Mouse (Mus musculus): ENCODE measurements around the gene Usp20. TPM values are rescaled to one million over a fixed set of nuclear protein-coding genes. Genes with fewer than 3 reads are reported as not detected.

The Usp20 gene
- polyA plus RNA-seq, 1 experiment from 2014 or later: 4.7 TPM

DNA sequence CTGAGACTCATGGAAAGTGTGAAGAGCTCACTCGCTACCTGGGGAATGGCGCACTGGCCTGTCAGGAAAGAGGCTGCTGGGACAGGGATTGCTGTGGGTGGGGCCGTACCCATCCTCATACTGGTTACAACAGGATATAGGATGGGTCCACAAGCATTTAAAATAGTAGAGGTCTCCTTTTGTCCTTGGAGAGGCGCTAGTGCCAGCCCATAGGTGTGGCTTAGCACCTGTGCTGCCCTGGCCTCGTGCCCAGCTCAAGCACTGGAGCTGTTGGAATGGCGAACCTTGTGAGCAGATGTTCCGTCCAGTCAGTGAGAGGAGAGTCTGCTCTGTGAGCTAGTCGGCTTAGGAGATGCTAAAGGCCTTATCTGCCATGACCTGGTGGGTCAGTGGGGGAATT, 36.9 kb downstream of the Usp20 start:
- Histone ChIP-seq H3K36me3 (peaks cover 30% of the 10 kb centered on the region), H3K27ac (no peak overlapping the region), H3K9ac (no peak overlapping the region), H3K4me2 (no peak overlapping the region), H3K9me3 (replicated peaks) (no peaks in the 10 kb centered on the region), H3K4me3 (replicated peaks) (no peak overlapping the region), H3K4me1 (replicated peaks) (peaks cover 7% of the 10 kb centered on the region; the same call in 1 of the 2 replicates), H3K27me3 (no peaks in the 10 kb centered on the region)
- no peak for DNase-seq
- 78% methylated on average over 8 of the region's 8 CpGs for WGBS (ENCODE audit: insufficient replicate concordance)
- no peak for ATAC-seq (ENCODE audit: low read depth)

DNA sequence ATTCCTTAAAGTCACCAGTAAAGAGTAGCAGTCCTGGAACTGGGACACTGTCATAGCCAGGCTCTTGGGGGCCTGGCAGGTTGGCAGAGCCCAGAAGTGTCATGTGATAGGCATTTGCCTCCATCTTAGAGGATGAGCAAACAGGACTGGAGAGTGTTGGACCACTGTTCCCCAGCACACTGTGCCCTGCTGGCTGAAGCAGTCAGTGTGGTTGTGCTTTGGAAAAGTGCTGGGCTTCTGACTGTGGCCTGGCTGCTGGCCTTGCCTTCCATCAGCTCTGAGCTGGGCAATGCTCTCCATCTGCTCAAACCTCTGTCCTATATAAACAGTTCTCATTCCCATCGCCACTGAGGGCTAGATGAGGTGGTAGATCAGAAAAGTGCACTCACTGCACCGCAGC, 38.1 kb downstream of the Usp20 start:
- no peak overlapping the region for H3K4me3 ChIP-seq (replicated peaks)
- 84% methylated on average over 2 of the region's 2 CpGs for WGBS (ENCODE audit: insufficient replicate concordance)
- H3K9me3 ChIP-seq (replicated peaks): no peaks in the 10 kb centered on the region
- H3K4me2 ChIP-seq: no peak overlapping the region
- H3K36me3 ChIP-seq: peaks cover 30% of the 10 kb centered on the region
- DNase-seq (no peak), ATAC-seq (ENCODE audit: low read depth) (no peak)
- peaks cover 9% of the 10 kb centered on the region; the same call in 1 of the 2 replicates for H3K4me1 ChIP-seq (replicated peaks)
- H3K9ac ChIP-seq: no peak overlapping the region
- no peaks in the 10 kb centered on the region for H3K27me3 ChIP-seq
- H3K27ac ChIP-seq: no peak overlapping the region

DNA sequence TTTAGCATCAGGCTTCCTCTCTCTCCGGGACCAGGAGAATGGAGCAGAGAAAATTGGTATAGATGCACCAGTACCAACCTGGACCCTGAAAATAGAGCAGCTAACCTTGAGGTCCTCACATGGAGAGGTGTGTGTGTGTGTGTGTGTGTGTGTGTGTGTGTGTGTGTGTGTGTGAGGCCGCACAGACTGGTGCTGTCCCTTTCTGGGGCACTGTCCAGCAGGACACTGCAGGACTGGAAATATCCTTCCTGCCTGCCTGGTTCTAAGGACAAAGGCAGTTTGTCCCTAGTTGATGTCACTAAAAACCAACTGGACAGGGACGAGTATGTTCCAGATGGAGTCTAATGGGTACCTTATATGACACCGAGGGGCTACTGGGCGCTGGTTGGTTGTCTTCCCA, 41.9 kb downstream of the Usp20 start:
- Histone ChIP-seq H3K4me2 (no peak overlapping the region), H3K4me1 (replicated peaks) (peaks cover 13% of the 10 kb centered on the region; the same call in 1 of the 2 replicates), H3K36me3 (peaks cover 26% of the 10 kb centered on the region), H3K9ac (no peak overlapping the region), H3K27ac (no peak overlapping the region), H3K9me3 (replicated peaks) (no peaks in the 10 kb centered on the region), H3K27me3 (no peaks in the 10 kb centered on the region), H3K4me3 (replicated peaks) (no peak overlapping the region)
- WGBS (ENCODE audit: insufficient replicate concordance): 50% methylated on average over 5 of the region's 5 CpGs
- DNase-seq (no peak), ATAC-seq (ENCODE audit: low read depth) (no peak)

- H3K36me3 ChIP-seq: peaks cover 26% of the 10 kb centered on the region
- H3K27ac ChIP-seq: no peak overlapping the region; the same call in 1 of the 2 replicates
- no peaks in the 10 kb centered on the region for H3K27me3 ChIP-seq
- H3K9ac ChIP-seq: no peak overlapping the region
- no peak overlapping the region for H3K4me2 ChIP-seq
- ATAC-seq (ENCODE audit: low read depth) (0 out of 2 replicates have a peak, but pooled peaks have one; percentile 42), DNase-seq (peak; percentile 33)
- no peak overlapping the region for H3K4me3 ChIP-seq (replicated peaks)
- WGBS (ENCODE audit: insufficient replicate concordance): 23% methylated on average over 5 of the region's 5 CpGs
- H3K9me3 ChIP-seq (replicated peaks): no peaks in the 10 kb centered on the region
- H3K4me1 ChIP-seq (replicated peaks): peaks cover 13% of the 10 kb centered on the region
Measured at GRCm38 (mm10) chr2:31024618-31025370, 42.7 kb downstream of the Usp20 start.

DNA sequence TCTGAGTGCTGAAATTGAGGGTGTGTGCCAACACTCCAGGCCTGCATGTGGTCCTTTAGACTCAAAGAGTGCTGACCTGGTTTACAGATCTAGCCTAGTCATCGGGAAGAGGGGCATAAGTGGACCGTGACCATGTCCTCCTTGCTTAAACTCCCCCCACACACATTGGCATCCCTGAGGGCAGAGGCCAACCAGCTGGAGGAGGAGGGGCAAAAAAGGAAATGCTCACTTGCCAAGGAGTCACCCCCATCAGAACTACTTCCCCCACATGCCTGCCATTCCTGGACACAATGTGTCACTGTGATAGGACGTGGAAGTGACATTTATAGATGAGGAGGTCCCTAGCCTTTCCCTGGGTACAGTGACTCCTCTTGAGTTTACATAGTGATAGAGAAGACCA, 43.4 kb downstream of the Usp20 start:
- H3K4me2 ChIP-seq: no peak overlapping the region
- H3K27me3 ChIP-seq: no peaks in the 10 kb centered on the region
- H3K4me1 ChIP-seq (replicated peaks): peaks cover 18% of the 10 kb centered on the region
- no peak overlapping the region for H3K4me3 ChIP-seq (replicated peaks)
- H3K9ac ChIP-seq: no peak overlapping the region
- WGBS (ENCODE audit: insufficient replicate concordance): 59% methylated on average over 3 of the region's 3 CpGs
- ATAC-seq (ENCODE audit: low read depth): no peak
- H3K27ac ChIP-seq: no peak overlapping the region; the same call in 1 of the 2 replicates
- peaks cover 28% of the 10 kb centered on the region for H3K36me3 ChIP-seq
- H3K9me3 ChIP-seq (replicated peaks): no peaks in the 10 kb centered on the region
- no peak for DNase-seq

- H3K9ac ChIP-seq: no peak overlapping the region
- no peak overlapping the region for H3K4me3 ChIP-seq (replicated peaks)
- WGBS (ENCODE audit: insufficient replicate concordance): 62% methylated on average over 8 of the region's 8 CpGs
- H3K27me3 ChIP-seq: no peaks in the 10 kb centered on the region
- DNase-seq: no peak
- peaks cover 11% of the 10 kb centered on the region for H3K4me1 ChIP-seq (replicated peaks)
- ATAC-seq (ENCODE audit: low read depth): no peak
- H3K4me2 ChIP-seq: no peak overlapping the region
- no peaks in the 10 kb centered on the region for H3K9me3 ChIP-seq (replicated peaks)
- no peak overlapping the region for H3K27ac ChIP-seq
- peaks cover 25% of the 10 kb centered on the region for H3K36me3 ChIP-seq
Measured at GRCm38 (mm10) chr2:31026642-31027041, 44.6 kb downstream of the Usp20 start.

- Histone ChIP-seq H3K9ac (no peak overlapping the region), H3K9me3 (replicated peaks) (no peaks in the 10 kb centered on the region), H3K4me3 (replicated peaks) (no peak overlapping the region), H3K4me2 (no peak overlapping the region), H3K4me1 (replicated peaks) (peaks cover 7% of the 10 kb centered on the region; the same call in 1 of the 2 replicates), H3K27me3 (no peaks in the 10 kb centered on the region), H3K27ac (no peak overlapping the region), H3K36me3 (peaks cover 67% of the 10 kb centered on the region)
- 87% methylated on average over 7 of the region's 7 CpGs for WGBS (ENCODE audit: insufficient replicate concordance)
- ATAC-seq (ENCODE audit: low read depth) (no peak), DNase-seq (no peak)
Measured at GRCm38 (mm10) chr2:31031972-31032371, 49.9 kb downstream of the Usp20 start.

- Histone ChIP-seq H3K4me3 (replicated peaks) (no peak overlapping the region), H3K27me3 (no peaks in the 10 kb centered on the region), H3K9ac (no peak overlapping the region), H3K4me1 (replicated peaks) (peaks cover 2% of the 10 kb centered on the region; the same call in 1 of the 2 replicates), H3K9me3 (replicated peaks) (no peaks in the 10 kb centered on the region), H3K27ac (no peak overlapping the region), H3K4me2 (no peak overlapping the region), H3K36me3 (peaks cover 66% of the 10 kb centered on the region)
- WGBS (ENCODE audit: insufficient replicate concordance): 83% methylated on average over 6 of the region's 6 CpGs
- no peak for ATAC-seq (ENCODE audit: low read depth)
- no peak for DNase-seq
Measured at GRCm38 (mm10) chr2:31036811-31037210, 54.7 kb downstream of the Usp20 start.

DNA sequence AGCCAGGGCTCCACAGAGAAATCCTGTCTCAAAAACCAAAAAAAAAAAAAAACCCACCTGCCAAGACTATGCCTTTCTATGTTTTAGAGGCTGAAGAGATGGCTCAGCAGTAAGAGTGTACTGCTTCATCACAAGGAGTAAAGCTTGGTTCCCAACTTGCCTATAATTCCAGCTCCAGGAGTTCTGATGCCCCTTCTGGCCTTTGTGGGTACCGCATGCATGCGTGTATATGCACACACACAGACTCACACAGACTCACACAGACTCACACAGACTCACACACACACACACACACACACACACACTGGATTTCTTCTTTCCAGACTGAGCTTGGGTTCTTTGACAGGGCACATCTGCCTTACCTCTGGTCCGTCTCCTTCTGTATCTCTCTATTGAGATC, 58.0 kb downstream of the Usp20 start:
- Histone ChIP-seq H3K4me2 (no peak overlapping the region), H3K9me3 (replicated peaks) (no peaks in the 10 kb centered on the region), H3K27me3 (no peaks in the 10 kb centered on the region), H3K9ac (no peak overlapping the region), H3K36me3 (peaks cover 42% of the 10 kb centered on the region), H3K4me1 (replicated peaks) (no peaks in the 10 kb centered on the region; the same call in 1 of the 2 replicates), H3K27ac (no peak overlapping the region), H3K4me3 (replicated peaks) (no peak overlapping the region)
- DNase-seq: no peak
- no peak for ATAC-seq (ENCODE audit: low read depth)
- WGBS (ENCODE audit: insufficient replicate concordance): 91% methylated on average over 3 of the region's 3 CpGs

DNA sequence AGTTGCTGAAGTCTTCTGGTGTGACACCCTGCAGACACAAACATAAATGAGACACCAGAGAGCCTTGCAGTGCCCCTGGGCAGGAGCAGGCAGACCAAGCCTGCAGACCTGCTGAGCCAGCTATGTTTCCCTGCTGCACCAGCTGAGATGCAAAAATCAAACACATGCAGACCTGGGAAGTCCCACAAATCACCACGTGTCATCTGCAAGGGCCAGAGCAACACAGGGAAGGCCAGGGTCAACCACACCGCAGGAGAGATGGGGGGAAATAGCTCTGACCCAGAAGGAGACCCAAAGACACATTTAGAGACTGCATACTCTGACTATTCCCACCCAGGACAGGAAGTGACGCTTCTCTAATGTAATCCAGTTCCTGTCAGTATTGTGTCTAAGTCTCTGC, 58.4 kb downstream of the Usp20 start:
- peaks cover 38% of the 10 kb centered on the region for H3K36me3 ChIP-seq
- DNase-seq (no peak), ATAC-seq (ENCODE audit: low read depth) (no peak)
- no peak overlapping the region for H3K4me3 ChIP-seq (replicated peaks)
- WGBS (ENCODE audit: insufficient replicate concordance): 69% methylated on average over 3 of the region's 3 CpGs
- H3K9me3 ChIP-seq (replicated peaks): no peaks in the 10 kb centered on the region
- H3K9ac ChIP-seq: no peak overlapping the region
- no peak overlapping the region for H3K4me2 ChIP-seq
- H3K27me3 ChIP-seq: no peaks in the 10 kb centered on the region
- H3K27ac ChIP-seq: no peak overlapping the region
- no peaks in the 10 kb centered on the region; the same call in 1 of the 2 replicates for H3K4me1 ChIP-seq (replicated peaks)

DNA sequence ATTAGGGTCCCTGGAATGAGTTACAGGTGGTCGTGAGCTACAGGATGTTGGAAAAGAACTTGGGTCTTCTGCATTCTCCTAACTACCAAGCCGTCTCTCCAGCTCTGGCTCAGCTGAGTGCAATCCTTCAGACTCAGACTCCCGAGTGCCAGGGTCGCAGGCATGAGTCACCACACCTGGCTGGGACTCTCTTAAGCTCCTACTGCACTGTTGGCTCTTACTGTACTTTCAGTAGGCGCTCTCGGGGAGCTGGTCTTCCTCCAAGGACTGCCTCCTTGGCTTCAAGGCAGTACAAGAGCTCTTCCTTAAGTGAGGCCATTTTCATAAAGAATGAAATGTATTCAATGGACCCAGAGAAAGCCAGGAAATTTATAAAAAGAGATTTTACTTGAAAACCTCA, 59.3 kb downstream of the Usp20 start:
- no peaks in the 10 kb centered on the region for H3K27me3 ChIP-seq
- DNase-seq (no peak), ATAC-seq (ENCODE audit: low read depth) (no peak)
- peaks cover 32% of the 10 kb centered on the region for H3K36me3 ChIP-seq
- no peak overlapping the region for H3K4me3 ChIP-seq (replicated peaks)
- H3K9ac ChIP-seq: no peak overlapping the region
- no peak overlapping the region for H3K27ac ChIP-seq
- H3K9me3 ChIP-seq (replicated peaks): no peaks in the 10 kb centered on the region
- H3K4me1 ChIP-seq (replicated peaks): no peaks in the 10 kb centered on the region; the same call in 1 of the 2 replicates
- 81% methylated on average over 6 of the region's 6 CpGs for WGBS (ENCODE audit: insufficient replicate concordance)
- no peak overlapping the region for H3K4me2 ChIP-seq

- 60% methylated on average over 6 of the region's 6 CpGs for WGBS (ENCODE audit: insufficient replicate concordance)
- no peaks in the 10 kb centered on the region for H3K27me3 ChIP-seq
- H3K9me3 ChIP-seq (replicated peaks): no peaks in the 10 kb centered on the region
- H3K4me3 ChIP-seq (replicated peaks): no peak overlapping the region
- H3K4me2 ChIP-seq: no peak overlapping the region
- no peak for DNase-seq
- no peak overlapping the region for H3K9ac ChIP-seq
- H3K4me1 ChIP-seq (replicated peaks): peaks cover 4% of the 10 kb centered on the region
- no peak for ATAC-seq (ENCODE audit: low read depth)
- no peak overlapping the region for H3K27ac ChIP-seq
- H3K36me3 ChIP-seq: peaks cover 25% of the 10 kb centered on the region
Measured at GRCm38 (mm10) chr2:31042881-31043280, 60.8 kb downstream of the Usp20 start.

Data from liver, embryonic 13.5 days (tissue).